Mouse (Mus musculus) cerebellum, postnatal 10 days (tissue): ENCODE measurements around the gene Stk25.

Source experiments
- DNase-seq, 2 experiments: peaks; one replicate each; pipeline ENCODE4 v3.0.0; 2021; ENCODE audit warnings: mixed read lengths in 2 of 2

The Stk25 gene

DNA sequence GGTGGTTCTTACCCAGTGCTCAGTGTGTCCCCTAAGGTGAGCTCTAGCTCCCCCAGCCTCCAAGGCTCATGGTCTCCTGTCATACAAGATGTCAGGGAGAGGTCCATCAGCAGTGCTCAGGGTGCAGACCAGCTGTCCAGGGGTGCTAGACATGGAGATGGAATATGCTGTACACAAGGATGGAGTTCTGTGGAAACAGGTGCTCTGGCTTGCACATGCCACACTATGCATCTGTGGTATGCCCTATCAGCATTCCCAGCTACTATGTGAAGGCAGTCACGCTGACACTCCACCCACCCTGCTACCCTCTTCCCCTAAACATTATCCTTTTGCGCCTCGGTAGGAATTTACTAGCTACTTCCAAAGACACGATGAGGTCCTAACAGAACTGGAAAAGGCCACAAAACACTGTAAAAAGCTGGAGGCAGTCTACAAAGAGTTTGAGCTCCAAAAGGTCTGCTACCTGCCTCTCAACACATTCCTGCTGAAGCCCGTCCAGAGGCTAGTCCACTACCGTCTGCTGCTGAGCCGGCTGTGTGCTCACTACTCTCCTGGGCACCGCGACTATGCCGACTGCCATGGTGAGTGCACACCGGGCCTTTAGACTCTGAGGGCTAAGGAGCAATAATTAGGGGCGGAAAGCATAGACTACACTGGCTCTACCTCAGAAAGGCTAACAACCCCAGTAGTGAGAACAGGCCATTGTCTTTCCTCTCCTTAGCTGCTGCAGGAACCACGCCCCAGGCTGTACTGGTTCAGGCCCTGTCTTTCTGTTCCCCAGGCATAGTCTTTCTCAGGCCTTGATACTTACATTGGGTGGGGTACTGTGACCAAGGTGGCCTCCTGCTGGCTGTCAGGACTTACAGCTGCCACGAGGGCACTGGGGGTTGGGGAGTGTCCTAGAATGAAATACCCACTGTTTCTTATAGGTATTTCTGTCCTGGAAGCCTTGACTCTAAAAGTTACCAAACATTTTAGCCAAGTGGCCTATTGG, 51.1 kb downstream of the Stk25 start:
- no peak for DNase-seq

DNA sequence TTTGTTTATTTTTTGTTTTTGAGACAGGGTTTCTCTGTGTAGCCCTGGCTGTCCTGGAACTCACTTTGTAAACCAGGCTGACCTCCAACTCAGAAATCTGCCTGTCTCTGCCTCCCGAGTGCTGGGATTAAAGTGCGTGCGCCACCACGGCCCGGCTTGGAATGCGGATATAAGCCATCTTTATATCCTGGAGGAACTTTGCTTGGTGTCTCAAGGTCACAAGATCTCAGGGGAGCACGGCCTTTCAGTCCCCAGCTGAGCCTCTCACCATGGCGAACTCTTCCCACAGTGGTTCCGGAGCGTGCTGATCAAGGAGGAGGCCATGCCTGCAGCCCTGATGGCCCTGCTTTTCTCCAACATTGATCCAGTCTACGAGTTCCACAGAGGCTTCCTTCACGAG, 54.5 kb downstream of the Stk25 start:
- no peak for DNase-seq

DNA sequence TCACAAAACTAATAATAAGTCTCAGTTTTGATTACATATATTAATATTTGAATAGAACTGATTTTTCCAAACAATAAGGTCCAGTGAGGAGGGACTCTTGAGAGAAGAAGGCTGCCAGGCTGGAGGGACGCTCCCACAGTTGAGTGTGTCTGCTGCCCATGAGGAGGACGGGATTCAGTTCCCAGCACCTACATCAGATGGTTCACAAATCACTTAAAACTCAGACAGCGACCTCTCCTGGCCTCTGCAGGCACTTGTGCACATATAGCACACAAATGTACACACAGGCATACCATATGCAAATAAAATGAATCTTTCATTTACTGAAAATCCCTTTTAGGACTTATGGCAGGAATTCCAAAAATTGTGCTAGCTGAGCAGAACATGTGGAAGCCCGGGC, 55.5 kb downstream of the Stk25 start:
- no peak for DNase-seq

DNA sequence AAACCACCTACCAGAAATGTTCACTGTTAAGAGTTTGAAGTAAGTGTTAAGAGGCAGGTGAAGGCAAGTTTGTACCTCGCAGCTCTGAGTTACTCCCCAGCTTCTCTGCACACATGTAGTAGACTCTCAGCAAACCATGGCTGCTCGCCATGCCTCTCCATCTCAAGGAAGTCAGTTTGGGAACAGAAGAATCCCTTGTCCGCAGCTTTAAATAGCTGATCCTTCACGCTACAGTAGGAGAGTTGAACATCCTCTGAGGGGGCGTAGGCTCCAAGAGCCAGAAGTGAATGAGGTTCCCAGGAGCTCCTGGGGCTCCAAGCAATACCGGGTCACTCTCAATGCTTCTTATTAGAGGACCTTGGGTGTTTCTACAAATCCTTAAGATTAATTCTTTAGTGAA, 62.5 kb downstream of the Stk25 start:
- no peak for DNase-seq

DNA sequence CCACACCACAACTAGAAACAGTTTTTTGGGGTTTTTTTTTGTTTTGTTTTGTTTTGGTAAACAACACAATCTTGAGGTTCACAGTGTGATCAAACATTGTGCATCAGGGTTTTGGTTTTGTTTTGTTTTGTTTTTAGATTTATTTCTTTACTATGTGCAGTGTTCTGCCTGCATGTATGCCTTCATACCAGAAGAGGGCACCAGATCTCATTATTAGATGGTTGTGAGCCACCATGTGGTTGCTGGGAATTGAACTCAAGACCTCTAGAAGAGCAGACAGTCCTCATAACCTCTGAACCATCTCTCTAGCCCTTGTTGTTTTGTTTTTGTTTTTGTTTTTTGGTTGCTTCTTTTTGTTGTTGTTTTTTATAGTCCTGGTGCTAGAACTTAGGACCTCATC, 64.5 kb downstream of the Stk25 start:
- no peak for DNase-seq

DNA sequence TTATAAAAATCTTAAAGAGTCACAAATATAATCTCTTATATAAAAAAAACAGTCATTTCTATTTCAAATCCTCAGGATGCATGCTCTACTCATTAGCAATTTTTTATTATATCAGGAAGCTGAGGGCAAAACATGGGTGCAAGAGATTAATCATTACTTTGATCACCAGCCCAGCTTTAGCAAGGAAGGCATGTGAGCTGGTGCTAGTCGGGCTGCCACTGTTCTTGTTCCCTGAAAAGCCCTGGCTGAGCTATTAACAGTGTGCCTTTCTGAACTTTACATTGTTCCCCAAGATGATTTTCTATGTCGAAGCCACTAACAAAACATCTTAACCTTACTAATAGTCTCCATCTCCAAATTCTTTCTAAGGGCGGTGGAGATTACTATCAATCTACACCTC, 70.1 kb downstream of the Stk25 start:
- DNase-seq: no peak

DNA sequence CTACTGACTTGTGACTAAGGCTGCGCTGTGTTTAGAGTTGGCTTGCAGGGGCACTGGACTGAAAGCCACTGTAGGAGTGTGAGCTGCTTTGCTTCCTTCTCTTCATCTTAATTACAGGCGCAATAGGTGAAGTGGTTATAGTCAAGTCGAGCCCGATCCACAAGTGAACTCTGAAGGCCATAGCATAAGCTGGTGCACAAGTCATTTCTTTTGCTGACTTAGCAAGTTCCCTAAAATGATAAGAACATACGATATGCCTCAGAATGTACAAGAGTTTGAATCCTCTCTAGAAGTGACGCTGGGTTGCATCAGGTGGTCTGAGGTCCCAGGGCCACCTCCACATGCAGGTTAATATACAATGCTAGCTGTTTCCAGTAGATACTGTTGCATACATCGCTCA, 76.9 kb downstream of the Stk25 start:
- no peak for DNase-seq

DNA sequence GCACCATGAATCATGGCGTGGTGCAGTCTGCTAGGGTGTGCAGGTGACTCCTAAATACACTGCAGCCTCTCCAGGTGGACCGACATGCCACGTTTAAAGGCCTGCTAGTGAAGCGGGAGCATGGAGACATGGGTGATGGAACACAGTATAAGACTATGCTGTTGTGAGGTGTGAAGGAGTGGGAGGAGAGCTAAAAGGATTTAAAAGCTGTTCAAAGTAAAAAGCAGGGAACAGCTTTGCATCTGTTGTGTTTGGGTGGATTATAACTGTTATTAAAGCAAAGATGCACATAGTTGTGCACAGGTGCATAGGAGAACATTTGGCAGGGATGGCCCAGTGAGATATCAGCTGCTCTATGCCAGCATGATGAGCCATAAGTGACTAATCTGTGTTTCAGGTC, 80.6 kb downstream of the Stk25 start:
- no peak for DNase-seq

DNA sequence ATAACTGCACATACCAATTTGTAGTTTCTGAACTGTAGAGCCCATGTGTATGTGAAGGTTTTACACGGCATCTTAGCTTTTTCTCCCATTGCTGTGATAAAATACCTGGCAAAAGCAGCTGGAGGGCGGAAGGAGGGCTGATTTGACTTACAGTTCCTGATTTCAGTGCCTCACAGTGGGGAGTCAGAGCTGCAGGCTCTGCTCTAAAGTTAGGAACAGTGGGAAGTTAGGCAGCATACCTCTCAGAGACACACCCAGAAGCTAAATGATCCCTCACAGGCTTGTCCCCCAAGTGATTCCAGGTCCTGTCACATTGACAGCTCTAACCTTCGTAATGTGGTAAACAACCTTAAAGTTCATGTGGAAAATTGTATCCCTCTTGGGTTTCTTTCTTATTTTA, 81.4 kb downstream of the Stk25 start:
- DNase-seq: no peak
